Mouse (Mus musculus) myocyte (in vitro differentiated cells): Measurements from ENCODE around the gene Hoxc8. TPM values are rescaled to one million over a fixed set of nuclear protein-coding genes. Genes with fewer than 3 reads are reported as not detected.
A peak's percentile ranks its signal among the peaks of the same experiment; 100 is the strongest.

Experiments used
- H3K27me3 ChIP-seq: one replicate; pipeline ENCODE4 v1.6.1; 2011; ENCODE audit not compliant: control insufficient read depth, insufficient read depth, insufficient read length
- H3K36me3 ChIP-seq: one replicate; pipeline ENCODE4 v1.6.1; 2011; ENCODE audit not compliant: control insufficient read depth, insufficient read depth
- H3K4me2 ChIP-seq: one replicate; pipeline ENCODE4 v1.6.1; 2011; ENCODE audit warnings: low read depth, control low read depth
- H3K4me3 ChIP-seq: one replicate; pipeline ENCODE4 v1.5.1; 2011; ENCODE audit warnings: mild to moderate bottlenecking, control low read depth, moderate library complexity
- H3K79me2 ChIP-seq: one replicate; pipeline ENCODE4 v1.6.1; 2011; ENCODE audit not compliant: control insufficient read depth, insufficient read depth
- H3ac ChIP-seq: one replicate; pipeline ENCODE4 v1.6.1; 2011; ENCODE audit not compliant: control insufficient read depth, insufficient read length
- CEBPB ChIP-seq: IDR thresholded peaks from 2 replicates; pipeline ENCODE4 v1.6.1; 2011; ENCODE audit warnings: mild to moderate bottlenecking, moderate library complexity; ENCODE audit not compliant: poor library complexity, insufficient read depth, severe bottlenecking
- E2F4 ChIP-seq: IDR thresholded peaks from one replicate; pipeline ENCODE4 v1.6.1; 2011; ENCODE audit warnings: mild to moderate bottlenecking, control low read depth, moderate library complexity; ENCODE audit not compliant: insufficient read depth
- MAX ChIP-seq: IDR thresholded peaks from one replicate; pipeline ENCODE4 v1.6.1; 2011; ENCODE audit warnings: low read depth, mild to moderate bottlenecking, control low read depth
- MYOD1 ChIP-seq, 3 experiments: IDR thresholded peaks; one replicate each; pipeline ENCODE4 v1.6.1; 2011; ENCODE audit warnings: control low read depth in 2 of 3, low read depth in 2 of 3, mild to moderate bottlenecking in 2 of 3, moderate library complexity in 1 of 3; ENCODE audit not compliant: insufficient read length in 2 of 3, control insufficient read depth in 1 of 3
- MYOG ChIP-seq, 3 experiments: IDR thresholded peaks; one replicate each; pipeline ENCODE4 v1.6.1; 2011; ENCODE audit warnings: control low read depth in 2 of 3, low read depth in 2 of 3, mild to moderate bottlenecking in 2 of 3; ENCODE audit not compliant: insufficient read length in 2 of 3, control insufficient read depth in 1 of 3, insufficient read depth in 1 of 3
- POLR2A ChIP-seq: IDR thresholded peaks from one replicate; pipeline ENCODE4 v1.6.1; 2011; ENCODE audit warnings: low read depth, mild to moderate bottlenecking, control low read depth, moderate library complexity; ENCODE audit not compliant: insufficient read length
- POLR2AphosphoS2 ChIP-seq: IDR thresholded peaks from one replicate; pipeline ENCODE4 v1.6.1; 2011; ENCODE audit warnings: low read depth, control low read depth; ENCODE audit not compliant: insufficient read length
- REST ChIP-seq: IDR thresholded peaks from one replicate; pipeline ENCODE4 v1.6.1; 2011; ENCODE audit warnings: mild to moderate bottlenecking, control low read depth, moderate library complexity; ENCODE audit not compliant: insufficient read depth, insufficient read length
- SRF ChIP-seq: IDR thresholded peaks from one replicate; pipeline ENCODE4 v1.6.1; 2011; ENCODE audit warnings: low read depth; ENCODE audit not compliant: control insufficient read depth, insufficient read length
- TCF12 ChIP-seq: IDR thresholded peaks from one replicate; pipeline ENCODE4 v1.6.1; 2011; ENCODE audit warnings: mild to moderate bottlenecking, control low read depth; ENCODE audit not compliant: poor library complexity, insufficient read depth, severe bottlenecking
- TCF3 ChIP-seq: IDR thresholded peaks from one replicate; pipeline ENCODE4 v1.6.1; 2011; ENCODE audit warnings: low read depth, control low read depth; ENCODE audit not compliant: insufficient read length
- USF1 ChIP-seq: IDR thresholded peaks from one replicate; pipeline ENCODE4 v1.6.1; 2011; ENCODE audit warnings: low read depth, mild to moderate bottlenecking, control low read depth, moderate library complexity
- polyA plus RNA-seq: library from polyadenylated mRNA; unstranded; fragments of >200 nt; fragmentation: generic; extraction: Trizol; gene quantifications from one replicate; pipeline ENCODE4 v1.2.1, GENCODE M21; 2012; ENCODE audit warnings: missing spikeins

Hoxc8 gene
- polyA plus RNA-seq, 1 experiment, result 0.71 TPM

DNA sequence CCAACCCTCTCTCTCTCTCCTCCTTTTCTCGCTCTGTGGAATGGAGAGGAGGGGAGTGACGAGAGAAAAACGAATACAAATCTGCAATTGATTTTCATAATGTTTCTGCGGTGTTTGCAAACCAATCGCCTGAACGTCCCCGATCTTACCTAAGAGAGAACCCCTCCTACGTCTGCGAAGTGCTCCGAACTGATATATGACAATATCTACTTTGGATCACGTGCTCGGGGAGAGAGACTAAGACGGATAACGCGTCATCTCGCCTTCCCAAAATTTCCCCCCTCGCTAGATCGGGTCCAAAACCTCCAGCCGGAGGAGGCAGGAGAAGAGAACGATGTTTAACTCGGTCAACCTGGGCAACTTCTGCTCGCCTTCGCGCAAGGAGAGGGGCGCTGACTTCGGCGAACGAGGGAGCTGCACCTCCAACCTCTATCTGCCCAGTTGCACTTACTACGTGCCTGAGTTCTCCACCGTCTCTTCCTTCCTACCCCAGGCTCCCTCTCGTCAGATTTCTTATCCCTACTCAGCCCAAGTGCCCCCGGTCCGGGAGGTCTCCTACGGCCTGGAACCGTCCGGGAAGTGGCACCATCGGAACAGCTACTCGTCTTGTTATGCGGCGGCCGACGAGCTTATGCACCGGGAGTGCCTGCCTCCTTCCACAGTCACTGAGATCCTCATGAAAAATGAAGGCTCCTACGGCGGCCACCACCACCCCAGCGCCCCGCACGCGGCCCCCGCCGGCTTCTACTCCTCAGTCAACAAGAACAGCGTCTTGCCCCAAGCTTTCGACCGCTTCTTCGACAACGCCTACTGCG, 36.0 kb upstream of the Hoxc8 start, which contains the start of gene Hoxc11:
Hoxc11 (plus strand) TSS at position 236 of the 815 bp plus-strand sequence.
- TF ChIP-seq TCF12 (no peak), USF1 (peak; percentile 94), POLR2A (peak; percentile 68), MAX (no peak), CEBPB (no peak), POLR2AphosphoS2 (peak; percentile 85)
- no peaks in the 10 kb centered on the region for H3K36me3 ChIP-seq
- H3K4me2 ChIP-seq, result peak within 1 kb of the TSS; percentile 100
- peaks cover 73% of the 10 kb centered on the region for H3K79me2 ChIP-seq
- peak within 1 kb of the TSS; percentile 91 for H3K4me3 ChIP-seq
- H3ac ChIP-seq, result peak within 1 kb of the TSS; percentile 79
- no peaks in the 10 kb centered on the region for H3K27me3 ChIP-seq

DNA sequence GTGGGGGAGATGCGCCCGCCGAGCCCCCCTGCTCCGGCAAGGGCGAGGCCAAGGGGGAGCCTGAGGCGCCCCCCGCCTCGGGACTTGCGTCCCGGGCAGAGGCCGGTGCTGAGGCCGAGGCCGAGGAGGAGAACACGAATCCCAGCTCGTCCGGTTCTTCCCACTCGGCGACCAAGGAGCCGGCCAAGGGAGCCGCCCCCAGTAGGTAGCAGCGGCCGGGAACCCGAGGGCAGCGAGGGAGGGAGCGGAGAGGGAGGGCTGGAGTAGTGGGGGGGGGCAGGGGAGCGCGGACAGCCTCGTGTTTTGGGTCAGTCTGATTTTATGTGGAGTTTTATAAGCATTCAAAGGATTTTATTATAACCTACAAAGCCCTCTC, 35.4 kb upstream of the Hoxc8 start:
- H3K27me3 ChIP-seq, result no peaks in the 10 kb centered on the region
- H3ac ChIP-seq, result peak overlapping the region; percentile 79
- peak overlapping the region; percentile 91 for H3K4me3 ChIP-seq
- peaks cover 74% of the 10 kb centered on the region for H3K79me2 ChIP-seq
- TF ChIP-seq POLR2A, result peak; percentile 0
- no peak for TF ChIP-seq CEBPB
- peak in 1 of 3 experiments; percentile 43 for TF ChIP-seq MYOG (IDR thresholded peaks at IDR 0.05; ENCODE audit: control insufficient read depth in 1 of 3, insufficient read depth in 1 of 3, insufficient read length in 2 of 3, low read depth in 2 of 3)
- H3K36me3 ChIP-seq, result no peaks in the 10 kb centered on the region
- peak overlapping the region; percentile 100 for H3K4me2 ChIP-seq

DNA sequence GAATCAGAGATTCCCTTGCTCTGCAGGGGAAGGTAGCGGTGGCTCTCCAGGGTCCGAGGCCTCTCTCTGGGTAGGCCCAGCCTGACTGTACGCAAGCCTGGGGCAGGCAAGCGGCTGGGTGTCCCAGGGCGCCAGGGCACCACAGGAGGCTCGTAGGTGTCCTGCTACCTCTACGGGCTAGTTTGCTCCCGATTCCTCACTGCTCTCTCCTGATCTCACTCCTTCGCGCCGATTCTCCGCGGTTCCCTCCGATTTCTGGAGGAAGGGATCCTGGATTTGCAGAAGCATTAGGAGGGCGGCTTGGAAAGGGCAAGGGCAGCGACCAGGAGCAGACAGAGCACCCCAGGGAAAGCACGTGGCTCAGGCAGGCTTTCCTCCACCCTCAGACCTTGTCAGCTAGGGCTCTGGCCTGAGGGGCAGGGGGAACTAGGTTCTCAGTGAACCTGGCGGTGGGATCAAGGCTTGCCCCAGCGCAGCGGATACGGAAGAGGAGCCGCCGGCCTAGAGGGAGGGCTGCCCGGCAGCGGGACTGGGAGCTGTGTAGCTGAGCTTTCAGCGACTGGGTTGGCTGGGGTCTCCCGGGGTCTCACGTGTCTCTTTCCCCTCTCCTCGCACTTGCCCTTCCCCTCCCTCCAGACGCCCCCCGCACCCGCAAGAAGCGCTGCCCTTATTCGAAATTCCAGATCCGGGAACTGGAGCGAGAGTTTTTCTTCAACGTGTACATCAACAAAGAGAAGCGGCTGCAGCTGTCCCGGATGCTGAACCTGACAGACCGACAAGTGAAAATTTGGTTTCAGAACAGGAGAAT, 34.4 kb upstream of the Hoxc8 start:
- TF ChIP-seq SRF, result no peak
- no peak for TF ChIP-seq CEBPB
- TF ChIP-seq TCF12, result no peak
- TF ChIP-seq TCF3, result no peak
- no peak for TF ChIP-seq USF1
- TF ChIP-seq REST, result no peak
- peak in 1 of 3 experiments; percentile 42 for TF ChIP-seq MYOG (IDR thresholded peaks at IDR 0.05; ENCODE audit: control insufficient read depth in 1 of 3, insufficient read depth in 1 of 3, insufficient read length in 2 of 3, low read depth in 2 of 3)
- TF ChIP-seq POLR2AphosphoS2, result peak; percentile 82
- peak; percentile 64 for TF ChIP-seq POLR2A
- no peak for TF ChIP-seq MAX
- TF ChIP-seq E2F4, result no peak
- peak in 2 of 3 experiments; percentile 19 to 38 for TF ChIP-seq MYOD1 (IDR thresholded peaks at IDR 0.05; ENCODE audit: control insufficient read depth in 1 of 3, insufficient read length in 2 of 3, low read depth in 2 of 3)
- H3K4me3 ChIP-seq, result peak overlapping the region; percentile 91

DNA sequence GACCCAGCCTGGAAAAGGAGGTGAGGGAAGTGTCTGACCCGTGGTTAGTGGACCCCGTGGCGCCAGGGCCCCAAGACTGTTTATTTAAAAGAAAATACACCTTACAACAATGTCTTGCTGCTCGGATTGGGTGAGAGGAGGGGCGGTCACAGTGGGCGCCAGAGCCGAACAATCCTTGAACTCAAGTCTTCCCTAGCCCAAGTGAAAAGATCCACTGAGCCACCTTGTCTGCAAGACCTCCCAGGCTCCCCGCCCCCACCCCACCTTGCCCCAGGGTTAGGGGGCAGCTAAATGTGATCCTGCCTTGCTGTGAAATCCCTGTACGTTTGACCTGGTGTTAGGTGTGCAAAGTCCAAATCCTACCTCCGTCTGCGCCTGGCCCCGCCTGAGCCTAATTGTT, 33.5 kb upstream of the Hoxc8 start:
- Histone ChIP-seq H3K27me3 (no peaks in the 10 kb centered on the region), H3K4me3 (peak overlapping the region; percentile 91), H3K36me3 (no peaks in the 10 kb centered on the region), H3ac (peak overlapping the region; percentile 79), H3K4me2 (peak overlapping the region; percentile 100), H3K79me2 (peaks cover 84% of the 10 kb centered on the region)
- no peak for TF ChIP-seq E2F4
- TF ChIP-seq POLR2A, result no peak
- no peak for TF ChIP-seq SRF
- TF ChIP-seq MAX, result no peak
- no peak for TF ChIP-seq USF1
- TF ChIP-seq TCF12, result no peak
- TF ChIP-seq POLR2AphosphoS2, result peak; percentile 13
- TF ChIP-seq MYOD1 (IDR thresholded peaks at IDR 0.05; ENCODE audit: control insufficient read depth in 1 of 3, insufficient read length in 2 of 3, low read depth in 2 of 3), result no peak

More for the DNA sequence above, 34.4 kb upstream of the Hoxc8 start:
- Histone ChIP-seq H3K27me3 (no peaks in the 10 kb centered on the region), H3K4me2 (peak overlapping the region; percentile 100), H3ac (peak overlapping the region; percentile 79), H3K36me3 (no peaks in the 10 kb centered on the region), H3K79me2 (peaks cover 82% of the 10 kb centered on the region)
